Mouse (Mus musculus) hindlimb bud, embryonic 11.5 days (tissue): Measurements from ENCODE around the gene Tmsb10.

Experiments
- DNase-seq: peaks from one replicate; pipeline ENCODE4 v3.0.0-alpha.2; 2012; ENCODE audit warnings: low read depth, low spot score; ENCODE audit errors: extremely low spot score

The Tmsb10 gene

DNA sequence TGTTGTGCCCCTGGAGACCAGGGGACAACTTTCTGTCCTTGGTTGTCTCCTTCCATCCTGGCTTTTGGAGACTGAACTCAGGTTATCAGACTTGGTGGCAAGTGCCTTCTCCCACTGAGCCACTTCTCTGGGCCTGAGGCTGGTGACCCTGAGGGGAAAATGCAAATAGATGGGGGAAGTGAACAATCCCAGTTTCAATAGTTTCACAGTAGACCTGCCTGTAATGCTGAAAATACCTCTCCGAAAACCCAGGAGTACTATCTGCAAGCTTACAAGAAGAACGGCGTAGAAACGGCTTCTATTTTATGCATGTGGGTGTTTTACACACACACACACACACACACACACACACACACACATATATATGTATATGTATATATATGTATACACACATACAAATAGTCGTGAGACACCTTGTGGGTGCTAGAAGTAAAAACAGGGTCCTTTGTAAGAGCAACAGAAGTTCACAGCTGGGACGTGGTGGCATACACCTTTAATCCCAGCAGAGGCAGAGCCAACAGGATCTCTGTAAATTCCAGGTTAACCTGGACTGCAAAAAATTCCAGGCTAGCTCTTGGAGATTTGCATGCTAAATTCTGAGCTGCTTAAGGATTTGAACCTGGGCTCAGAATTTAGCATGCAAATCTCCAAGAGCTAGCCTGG, 44.3 kb downstream of the Tmsb10 start:
- no peak for DNase-seq

GRCm38 (mm10) chr6:72911261-72911660, 47.3 kb downstream of the Tmsb10 start:
- DNase-seq, result no peak
